ENCODE assay signal across 8 mouse cellular contexts in genomic region chr19:3281886-3282285, GRCm38 (mm10). TPM values are rescaled to one million over a fixed set of nuclear protein-coding genes. Genes with fewer than 3 reads are reported as not detected.
DNase-seq lines count a peak whose midpoint lies in the region; ATAC-seq and TF ChIP-seq lines count a peak whose summit lies in the region.

No protein-coding gene starts in this region.

- 65% methylated on average over 4 of the region's 4 CpGs for WGBS in lung, embryonic 14.5 days
- 74% methylated on average over 4 of the region's 4 CpGs for WGBS in embryonic facial prominence, embryonic 10.5 days
- 60% methylated on average over 4 of the region's 4 CpGs for whole genome bisulfite sequencing in intestine, embryonic 16.5 days
- 71% methylated on average over 4 of the region's 4 CpGs for WGBS in neural tube, embryonic 14.5 days

- ATAC-seq in lung, embryonic 14.5 days (ENCODE audit: insufficient read depth) = no peak
- ATAC-seq in intestine, embryonic 16.5 days = no peak
- ATAC-seq in neural tube, embryonic 14.5 days (ENCODE audit: low read depth) = no peak

- H3K4me1 ChIP-seq in lung, embryonic 14.5 days (ENCODE audit: insufficient read depth) = peaks cover 3% of the 10 kb centered on the region; the same call in 1 of the 2 replicates
- H3K4me1 ChIP-seq in embryonic facial prominence, embryonic 10.5 days = peaks cover 18% of the 10 kb centered on the region
- peaks cover 12% of the 10 kb centered on the region for H3K4me1 ChIP-seq in intestine, embryonic 16.5 days (ENCODE audit: control insufficient read depth, insufficient read depth, low read length)
- peaks cover 16% of the 10 kb centered on the region for H3K4me1 ChIP-seq in neural tube, embryonic 14.5 days (ENCODE audit: control insufficient read depth, insufficient read depth, low read length)

- no peaks in the 10 kb centered on the region for H3K9me3 ChIP-seq in lung, embryonic 14.5 days (ENCODE audit: low read depth, low read length)
- no peaks in the 10 kb centered on the region for H3K9me3 ChIP-seq in embryonic facial prominence, embryonic 10.5 days
- no peaks in the 10 kb centered on the region for H3K9me3 ChIP-seq in intestine, embryonic 16.5 days (ENCODE audit: control insufficient read depth, low read length)
- H3K9me3 ChIP-seq in neural tube, embryonic 14.5 days (ENCODE audit: control insufficient read depth, low read length) = no peaks in the 10 kb centered on the region

- H3K27ac ChIP-seq in lung, embryonic 14.5 days (ENCODE audit: low read depth) = no peak overlapping the region
- peak overlapping the region; percentile 88 for H3K27ac ChIP-seq in embryonic facial prominence, embryonic 10.5 days (replicated peaks)
- no peak overlapping the region for H3K27ac ChIP-seq in intestine, embryonic 16.5 days (ENCODE audit: low read length)
- H3K27ac ChIP-seq in neural tube, embryonic 14.5 days (ENCODE audit: low read depth, low read length) = no peak overlapping the region

- no peak for DNase-seq in lung, embryonic 14.5 days
- no peak for DNase-seq in lung, postnatal 36 days
- DNase-seq in embryonic facial prominence, embryonic 10.5 days (ENCODE audit: low spot score) = no peak
- no peak for DNase-seq in thymus, postnatal 0 days (ENCODE audit: low spot score)
- no peak for DNase-seq in kidney, adult 11 months
- no peak for DNase-seq in right cerebral cortex, postnatal 25 days

- H3K27me3 ChIP-seq in lung, embryonic 14.5 days (ENCODE audit: insufficient read depth, low read length) = no peaks in the 10 kb centered on the region
- H3K27me3 ChIP-seq in embryonic facial prominence, embryonic 10.5 days (replicated peaks; ENCODE audit: low read depth, poor library complexity, severe bottlenecking) = no peaks in the 10 kb centered on the region
- no peaks in the 10 kb centered on the region for H3K27me3 ChIP-seq in intestine, embryonic 16.5 days (replicated peaks; ENCODE audit: control insufficient read depth, insufficient read depth, low read length)
- H3K27me3 ChIP-seq in neural tube, embryonic 14.5 days (ENCODE audit: control insufficient read depth, insufficient read depth, low read length) = no peaks in the 10 kb centered on the region

- peak overlapping the region; percentile 76 for H3K4me2 ChIP-seq in lung, embryonic 14.5 days
- H3K4me2 ChIP-seq in intestine, embryonic 16.5 days (ENCODE audit: low read depth, low read length) = peak overlapping the region; percentile 71
- H3K4me2 ChIP-seq in neural tube, embryonic 14.5 days (ENCODE audit: low read depth, low read length) = peak overlapping the region; percentile 70

- peak overlapping the region; percentile 83 for H3K9ac ChIP-seq in lung, embryonic 14.5 days
- peak overlapping the region; percentile 87 for H3K9ac ChIP-seq in intestine, embryonic 16.5 days (ENCODE audit: low read depth, low read length)
- H3K9ac ChIP-seq in neural tube, embryonic 14.5 days (replicated peaks; ENCODE audit: low read depth, low read length) = peak overlapping the region; percentile 76; the same call in 1 of the 2 replicates

- TF ChIP-seq CTCF in lung, embryonic 14.5 days (IDR thresholded peaks at IDR 0.05; ENCODE audit: low read depth) = no peak

- peaks cover 39% of the 10 kb centered on the region for H3K36me3 ChIP-seq in lung, embryonic 14.5 days (ENCODE audit: insufficient read depth)
- H3K36me3 ChIP-seq in embryonic facial prominence, embryonic 10.5 days (replicated peaks) = peaks cover 65% of the 10 kb centered on the region
- no peaks in the 10 kb centered on the region; the same call in 1 of the 2 replicates for H3K36me3 ChIP-seq in intestine, embryonic 16.5 days (ENCODE audit: control insufficient read depth, insufficient read depth, low read length)
- peaks cover 21% of the 10 kb centered on the region; the same call in 1 of the 2 replicates for H3K36me3 ChIP-seq in neural tube, embryonic 14.5 days (ENCODE audit: control insufficient read depth, insufficient read depth, low read length)

- H3K4me3 ChIP-seq in lung, embryonic 14.5 days (ENCODE audit: low read depth, low read length) = peak overlapping the region; percentile 81
- H3K4me3 ChIP-seq in embryonic facial prominence, embryonic 10.5 days = peak overlapping the region; percentile 73
- H3K4me3 ChIP-seq in intestine, embryonic 16.5 days (ENCODE audit: low read length) = peak overlapping the region; percentile 79
- peak overlapping the region; percentile 81 for H3K4me3 ChIP-seq in neural tube, embryonic 14.5 days (ENCODE audit: low read depth, low read length)

RNA-seq across cellular contexts. Expression of gene Mrpl21, which starts 0.8 kb away (rescaled TPM):
- 127 and 130 TPM in 2 replicates for polyA plus RNA-seq in lung, embryonic 14.5 days (2014; fragmentation: Nextera tagmentation; extraction: Ambion mirVana)
- polyA plus RNA-seq in embryonic facial prominence, embryonic 10.5 days (2016; fragmentation: Nextera tagmentation; extraction: Ambion mirVana) = 143 and 148 TPM in 2 replicates
- polyA plus RNA-seq in intestine, embryonic 16.5 days (2015; fragmentation: Nextera tagmentation; extraction: Ambion mirVana) = 108 and 122 TPM in 2 replicates
- 99.7 and 104 TPM in 2 replicates for polyA plus RNA-seq in neural tube, embryonic 14.5 days (2014; fragmentation: Nextera tagmentation; extraction: Ambion mirVana)
- polyA plus RNA-seq in thymus, postnatal 0 days (2015; fragmentation: Nextera tagmentation; extraction: Ambion mirVana) = 129 and 137 TPM in 2 replicates

RNA-seq across cellular contexts. Expression of gene Ighmbp2, which starts 0.9 kb away (rescaled TPM):
- polyA plus RNA-seq in lung, embryonic 14.5 days (2014; fragmentation: Nextera tagmentation; extraction: Ambion mirVana) = 9.7 and 9.8 TPM in 2 replicates
- 12.3 and 13.8 TPM in 2 replicates for polyA plus RNA-seq in embryonic facial prominence, embryonic 10.5 days (2016; fragmentation: Nextera tagmentation; extraction: Ambion mirVana)
- polyA plus RNA-seq in intestine, embryonic 16.5 days (2015; fragmentation: Nextera tagmentation; extraction: Ambion mirVana) = 7.2 and 7.9 TPM in 2 replicates
- 9.6 TPM in 2 replicates for polyA plus RNA-seq in neural tube, embryonic 14.5 days (2014; fragmentation: Nextera tagmentation; extraction: Ambion mirVana)
- polyA plus RNA-seq in thymus, postnatal 0 days (2015; fragmentation: Nextera tagmentation; extraction: Ambion mirVana) = 10.0 and 10.6 TPM in 2 replicates

RNA-seq across cellular contexts. Expression of gene Cpt1a, which starts 40.2 kb away (rescaled TPM):
- polyA plus RNA-seq in lung, embryonic 14.5 days (2014; fragmentation: Nextera tagmentation; extraction: Ambion mirVana) = 18.9 and 19.7 TPM in 2 replicates
- polyA plus RNA-seq in embryonic facial prominence, embryonic 10.5 days (2016; fragmentation: Nextera tagmentation; extraction: Ambion mirVana) = 4.5 and 5.7 TPM in 2 replicates
- polyA plus RNA-seq in intestine, embryonic 16.5 days (2015; fragmentation: Nextera tagmentation; extraction: Ambion mirVana) = 43.7 and 49.5 TPM in 2 replicates
- 10.0 and 20.5 TPM in 2 replicates for polyA plus RNA-seq in neural tube, embryonic 14.5 days (2014; fragmentation: Nextera tagmentation; extraction: Ambion mirVana)
- 54.7 and 60.1 TPM in 2 replicates for polyA plus RNA-seq in thymus, postnatal 0 days (2015; fragmentation: Nextera tagmentation; extraction: Ambion mirVana)
